Mouse (Mus musculus) macrophage (primary cell): ENCODE results near the gene Sln. TPM values are rescaled to one million over a fixed set of nuclear protein-coding genes. Genes with fewer than 3 reads are reported as not detected.

Experiments
- H3K27ac ChIP-seq: fragments of 350-480 bp; formaldehyde crosslinking; 2 replicates; pipeline ENCODE4 v1.9.0; 2021
- H3K36me3 ChIP-seq: fragments of 350-480 bp; formaldehyde crosslinking; 2 replicates; pipeline ENCODE4 v1.9.0; 2021; ENCODE audit errors: inconsistent target
- H3K4me3 ChIP-seq: fragments of 350-480 bp; formaldehyde crosslinking; 2 replicates; pipeline ENCODE4 v1.9.0; 2021; ENCODE audit errors: inconsistent target
- H3K79me2 ChIP-seq: fragments of 350-480 bp; formaldehyde crosslinking; 2 replicates; pipeline ENCODE4 v1.9.0; 2021; ENCODE audit errors: inconsistent target
- WGBS: methylation state at CpG from one replicate; pipeline ENCODE4 v1.1.7; 2026; ENCODE audit warnings: inconsistent platforms; ENCODE audit not compliant: missing documents; 5-methylcytosine and 5-hydroxymethylcytosine counted together
- polyA plus RNA-seq: library from polyadenylated mRNA; stranded (reverse); fragments of 250-400 nt; gene quantifications from 3 replicates; pipeline ENCODE4 v1.2.4, GENCODE M21; 2018; ENCODE audit warnings: inconsistent platforms

Gene Sln
- polyA plus RNA-seq, 1 experiment from 2014 or later = not detected

- H3K36me3 ChIP-seq = no peaks in the 10 kb centered on the region
- WGBS = 79% methylated on average over 5 of the region's 5 CpGs
Measured at GRCm38 (mm10) chr9:53857864-53858263, 7.9 kb downstream of the Sln start.

DNA sequence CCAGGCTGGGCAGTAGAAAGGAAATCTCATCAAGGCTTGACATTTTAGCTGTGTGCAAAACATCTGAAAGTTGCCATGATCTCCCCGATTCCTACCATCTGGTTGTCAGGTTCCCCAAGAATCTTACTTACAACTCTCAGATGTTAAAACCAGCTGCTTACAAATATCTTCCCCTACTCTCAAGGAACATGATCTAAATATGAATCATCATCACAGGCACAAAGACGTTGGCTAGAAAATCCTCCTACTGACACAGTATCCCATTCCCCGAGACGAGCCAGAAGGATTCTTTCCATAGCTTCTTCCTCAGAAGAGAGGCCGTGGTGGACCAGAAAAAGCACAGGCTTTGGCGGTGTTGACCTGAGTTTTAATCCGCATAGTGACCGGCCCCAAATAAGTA, 23.3 kb downstream of the Sln start:
- no peak overlapping the region for H3K27ac ChIP-seq
- H3K4me3 ChIP-seq = no peak overlapping the region
- WGBS = 90% methylated on average over 6 of the region's 8 CpGs
- no peaks in the 10 kb centered on the region for H3K36me3 ChIP-seq
- no peaks in the 10 kb centered on the region for H3K79me2 ChIP-seq

More at GRCm38 (mm10) chr9:53857864-53858263, 7.9 kb downstream of the Sln start:
- Histone ChIP-seq H3K4me3 (no peak overlapping the region), H3K79me2 (no peaks in the 10 kb centered on the region), H3K27ac (no peak overlapping the region)

DNA sequence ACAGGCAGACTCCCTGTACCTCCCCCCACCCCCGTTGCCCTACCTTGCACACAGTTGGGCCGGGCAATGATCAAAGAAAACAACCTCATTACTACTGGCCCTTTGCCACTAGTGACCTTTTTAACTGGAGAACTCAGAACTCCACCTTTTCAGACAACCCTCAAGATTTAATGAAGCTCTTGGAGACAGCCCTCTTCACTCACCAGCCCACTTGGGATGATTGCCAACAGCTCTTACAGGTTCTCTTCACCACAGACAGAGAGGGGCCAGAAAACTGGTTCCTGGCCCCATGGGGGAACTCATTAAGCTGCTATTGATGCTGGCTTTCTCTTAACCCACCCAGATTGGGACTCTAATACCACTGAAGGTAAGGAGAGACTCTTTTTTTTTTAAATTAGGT, 27.5 kb downstream of the Sln start:
- no peak overlapping the region for H3K27ac ChIP-seq
- 23% methylated on average over 2 of the region's 2 CpGs for WGBS
- no peaks in the 10 kb centered on the region for H3K79me2 ChIP-seq

DNA sequence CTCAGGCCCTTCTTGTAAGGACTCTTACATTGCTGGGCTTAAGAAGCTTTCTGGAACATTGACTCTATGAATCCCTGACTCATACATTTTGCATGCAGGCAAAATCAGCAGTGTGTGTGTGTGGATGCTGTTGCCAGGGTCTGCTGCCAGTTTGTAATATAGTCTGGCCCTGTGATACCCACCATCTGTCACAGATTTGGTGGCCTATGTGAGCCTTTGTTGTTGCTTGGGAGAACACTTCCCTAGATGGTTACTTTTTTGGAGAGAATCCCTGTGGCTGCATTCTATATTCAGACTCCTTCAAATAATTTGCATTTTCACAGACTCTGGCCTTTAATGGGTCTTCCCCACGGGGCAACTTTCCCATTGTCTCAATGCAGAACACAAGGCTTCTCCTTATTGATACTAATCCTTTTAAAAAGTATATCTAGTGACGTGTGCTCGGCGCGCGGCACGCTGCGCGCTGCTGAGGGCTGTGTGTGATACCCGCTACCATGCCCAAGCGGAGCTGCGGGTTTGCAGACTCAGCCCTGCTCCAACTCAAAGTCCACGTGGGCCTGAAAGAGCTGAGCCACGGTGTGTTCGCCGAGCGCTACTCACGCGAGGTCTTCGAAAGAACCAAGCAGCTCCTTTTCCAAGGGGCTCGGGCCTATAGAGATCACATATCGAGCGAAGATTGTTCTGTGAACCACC, 33.8 kb downstream of the Sln start:
- Histone ChIP-seq H3K79me2 (no peaks in the 10 kb centered on the region), H3K4me3 (no peak overlapping the region), H3K27ac (no peak overlapping the region), H3K36me3 (no peaks in the 10 kb centered on the region)
- 91% methylated on average over 23 of the region's 23 CpGs for WGBS

More for the DNA sequence above, 27.5 kb downstream of the Sln start:
- Histone ChIP-seq H3K36me3 (no peaks in the 10 kb centered on the region), H3K4me3 (no peak overlapping the region)

DNA sequence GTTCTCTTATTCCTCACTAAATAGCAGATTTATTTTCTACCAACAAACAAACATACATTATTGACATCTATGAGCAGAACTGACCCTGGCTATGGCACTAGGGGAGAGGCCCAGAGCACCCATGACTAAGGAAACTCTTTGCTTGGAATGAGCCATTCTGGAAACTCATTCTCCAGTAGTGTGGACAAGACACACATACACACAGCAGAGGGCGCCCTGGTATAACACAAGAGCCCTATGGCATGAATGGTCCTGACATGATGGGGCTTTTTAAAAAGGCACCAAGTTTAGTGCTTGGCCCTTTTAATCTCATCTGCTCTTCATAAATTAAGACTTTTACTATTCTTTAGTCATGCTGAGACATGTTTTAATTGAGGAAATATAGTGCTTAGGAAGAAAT, 40.1 kb downstream of the Sln start:
- Histone ChIP-seq H3K4me3 (no peak overlapping the region), H3K79me2 (no peaks in the 10 kb centered on the region), H3K27ac (no peak overlapping the region), H3K36me3 (no peaks in the 10 kb centered on the region)
- WGBS = 17% methylated on average over 1 of the region's 1 CpGs

GRCm38 (mm10) chr9:53895827-53896226, 45.9 kb downstream of the Sln start:
- H3K79me2 ChIP-seq = no peaks in the 10 kb centered on the region
- 92% methylated on average over 7 of the region's 7 CpGs for WGBS
- H3K27ac ChIP-seq = no peak overlapping the region
- H3K4me3 ChIP-seq = no peak overlapping the region
- no peaks in the 10 kb centered on the region for H3K36me3 ChIP-seq

- 85% methylated on average over 6 of the region's 6 CpGs for WGBS
- Histone ChIP-seq H3K79me2 (no peaks in the 10 kb centered on the region), H3K27ac (no peak overlapping the region), H3K4me3 (no peak overlapping the region), H3K36me3 (no peaks in the 10 kb centered on the region)
Measured at GRCm38 (mm10) chr9:53899836-53900235, 49.9 kb downstream of the Sln start.

GRCm38 (mm10) chr9:53903215-53903842, 53.4 kb downstream of the Sln start:
- Histone ChIP-seq H3K4me3 (no peak overlapping the region), H3K79me2 (no peaks in the 10 kb centered on the region), H3K36me3 (no peaks in the 10 kb centered on the region), H3K27ac (no peak overlapping the region)
- 91% methylated on average over 7 of the region's 7 CpGs for WGBS

Other genes starting within 250 kb of the Sln start
- 21.5 to 33.2 TPM (median 27.8 TPM) in 3 replicates for gene Acat1, start 239.8 kb upstream of the Sln start, polyA plus RNA-seq
- 12.7 to 19.8 TPM (median 18.2 TPM) in 3 replicates for gene Cul5, start 180.2 kb upstream of the Sln start, polyA plus RNA-seq
- gene Rab39, start 143.9 kb upstream of the Sln start, polyA plus RNA-seq = 0.79 to 1.9 TPM (median 1.4 TPM) in 3 replicates
- gene Slc35f2, start 78.6 kb upstream of the Sln start, polyA plus RNA-seq = not detected in 3 replicates
- gene Elmod1, start 125.1 kb downstream of the Sln start, polyA plus RNA-seq = not detected in 3 replicates
- gene Tnfaip8l3, start 218.2 kb downstream of the Sln start, polyA plus RNA-seq = 0.05 TPM in 1 of 3 replicates, not detected in the others